Mouse (Mus musculus): Measurements from ENCODE around the gene Clec3a. TPM values are rescaled to one million over a fixed set of nuclear protein-coding genes. Genes with fewer than 3 reads are reported as not detected.

The Clec3a gene
- total RNA-seq (2014; fragmentation: Nextera tagmentation) (not detected in 2 replicates), total RNA-seq (2017) (not detected in 2 replicates), polyA plus RNA-seq (2012) (not detected in 2 replicates)

- ATAC-seq (ENCODE audit: extremely low read depth, insufficient number of reproducible peaks, low FRiP score, poor library complexity, severe bottlenecking): no peak
- TF ChIP-seq POLR2AphosphoS5 (IDR thresholded peaks at IDR 0.05; ENCODE audit: insufficient replicate concordance, low read depth, low read length) (no peak), CTCF (IDR thresholded peaks at IDR 0.05; ENCODE audit: low read depth, low read length) (no peak), TAL1 (conservative IDR thresholded peaks at IDR 0.05; ENCODE audit: low read depth, low read length) (no peak), GATA1 (IDR thresholded peaks at IDR 0.05; ENCODE audit: borderline replicate concordance, low read length) (no peak), GATA2 (IDR thresholded peaks at IDR 0.05; ENCODE audit: borderline replicate concordance, low read depth, low read length) (no peak)
- no peak within 1 kb of the TSS for H3K4me3 ChIP-seq (ENCODE audit: low read depth, low read length)
These were observed at the start of gene Clec3a for GRCm38 (mm10) chr8:114417786-114418185. TSS of gene Clec3a (plus strand) at chr8:114418086.

GRCm38 (mm10) chr8:114369038-114369976 lies 48.6 kb upstream of the Clec3a start:
- no peak for ATAC-seq (ENCODE audit: extremely low read depth, insufficient number of reproducible peaks, low FRiP score, poor library complexity, severe bottlenecking)
- no peak overlapping the region for H3K4me3 ChIP-seq (ENCODE audit: low read depth, low read length)

More at GRCm38 (mm10) chr8:114417786-114418185, at the start of gene Clec3a:
- no peaks in the 10 kb centered on the region for H3K4me1 ChIP-seq (ENCODE audit: insufficient read depth, low read depth, low read length)
- H3K9me3 ChIP-seq (replicated peaks): peaks cover 21% of the 10 kb centered on the region
- DNase-seq (ENCODE audit: low spot score): no peak
- H3K36me3 ChIP-seq (replicated peaks): no peaks in the 10 kb centered on the region
- no peaks in the 10 kb centered on the region for H3K27me3 ChIP-seq (ENCODE audit: insufficient read depth, low read length)

GRCm38 (mm10) chr8:114374390-114374789 lies 43.5 kb upstream of the Clec3a start:
- H3K27me3 ChIP-seq (ENCODE audit: insufficient read depth, low read length): no peaks in the 10 kb centered on the region
- no peak for DNase-seq (ENCODE audit: low spot score)
- TF ChIP-seq CTCF (IDR thresholded peaks at IDR 0.05; ENCODE audit: low read depth, low read length) (no peak), GATA2 (IDR thresholded peaks at IDR 0.05; ENCODE audit: borderline replicate concordance, low read depth, low read length) (no peak), TAL1 (conservative IDR thresholded peaks at IDR 0.05; ENCODE audit: low read depth, low read length) (no peak), GATA1 (IDR thresholded peaks at IDR 0.05; ENCODE audit: borderline replicate concordance, low read length) (no peak), POLR2AphosphoS5 (IDR thresholded peaks at IDR 0.05; ENCODE audit: insufficient replicate concordance, low read depth, low read length) (no peak)
- no peaks in the 10 kb centered on the region for H3K4me1 ChIP-seq (ENCODE audit: insufficient read depth, low read depth, low read length)
- H3K9me3 ChIP-seq (replicated peaks): peaks cover 51% of the 10 kb centered on the region
- no peak overlapping the region for H3K4me3 ChIP-seq (ENCODE audit: low read depth, low read length)
- no peaks in the 10 kb centered on the region for H3K36me3 ChIP-seq (replicated peaks)
- no peak for ATAC-seq (ENCODE audit: extremely low read depth, insufficient number of reproducible peaks, low FRiP score, poor library complexity, severe bottlenecking)

More at GRCm38 (mm10) chr8:114369038-114369976, 48.6 kb upstream of the Clec3a start:
- peaks cover 68% of the 10 kb centered on the region for H3K9me3 ChIP-seq (replicated peaks)
- TF ChIP-seq CTCF (IDR thresholded peaks at IDR 0.05; ENCODE audit: low read depth, low read length): no peak
- no peak for TF ChIP-seq GATA1 (IDR thresholded peaks at IDR 0.05; ENCODE audit: borderline replicate concordance, low read length)
- H3K36me3 ChIP-seq (replicated peaks): no peaks in the 10 kb centered on the region
- no peak for DNase-seq (ENCODE audit: low spot score)
- H3K4me1 ChIP-seq (ENCODE audit: insufficient read depth, low read depth, low read length): no peaks in the 10 kb centered on the region
- no peaks in the 10 kb centered on the region for H3K27me3 ChIP-seq (ENCODE audit: insufficient read depth, low read length)

- TF ChIP-seq GATA1 (IDR thresholded peaks at IDR 0.05; ENCODE audit: borderline replicate concordance, low read length) (no peak), TAL1 (conservative IDR thresholded peaks at IDR 0.05; ENCODE audit: low read depth, low read length) (no peak), POLR2AphosphoS5 (IDR thresholded peaks at IDR 0.05; ENCODE audit: insufficient replicate concordance, low read depth, low read length) (no peak), CTCF (IDR thresholded peaks at IDR 0.05; ENCODE audit: low read depth, low read length) (no peak), GATA2 (IDR thresholded peaks at IDR 0.05; ENCODE audit: borderline replicate concordance, low read depth, low read length) (no peak)
- Histone ChIP-seq H3K9me3 (replicated peaks) (peaks cover 26% of the 10 kb centered on the region), H3K27me3 (ENCODE audit: insufficient read depth, low read length) (no peaks in the 10 kb centered on the region), H3K4me1 (ENCODE audit: insufficient read depth, low read depth, low read length) (no peaks in the 10 kb centered on the region), H3K36me3 (replicated peaks) (no peaks in the 10 kb centered on the region), H3K4me3 (ENCODE audit: low read depth, low read length) (no peak overlapping the region)
- ATAC-seq (ENCODE audit: extremely low read depth, insufficient number of reproducible peaks, low FRiP score, poor library complexity, severe bottlenecking): no peak
- no peak for DNase-seq (ENCODE audit: low spot score)
These were observed 33.7 kb upstream of the Clec3a start for GRCm38 (mm10) chr8:114384189-114384588.

- H3K9me3 ChIP-seq (replicated peaks): peaks cover 17% of the 10 kb centered on the region
- TF ChIP-seq GATA2 (IDR thresholded peaks at IDR 0.05; ENCODE audit: borderline replicate concordance, low read depth, low read length) (no peak), POLR2AphosphoS5 (IDR thresholded peaks at IDR 0.05; ENCODE audit: insufficient replicate concordance, low read depth, low read length) (no peak), CTCF (IDR thresholded peaks at IDR 0.05; ENCODE audit: low read depth, low read length) (no peak), TAL1 (conservative IDR thresholded peaks at IDR 0.05; ENCODE audit: low read depth, low read length) (no peak), GATA1 (IDR thresholded peaks at IDR 0.05; ENCODE audit: borderline replicate concordance, low read length) (no peak)
- H3K36me3 ChIP-seq (replicated peaks): no peaks in the 10 kb centered on the region
- H3K27me3 ChIP-seq (ENCODE audit: insufficient read depth, low read length): no peaks in the 10 kb centered on the region
- no peak for DNase-seq (ENCODE audit: low spot score)
- H3K4me1 ChIP-seq (ENCODE audit: insufficient read depth, low read depth, low read length): no peaks in the 10 kb centered on the region
- H3K4me3 ChIP-seq (ENCODE audit: low read depth, low read length): no peak overlapping the region
- ATAC-seq (ENCODE audit: extremely low read depth, insufficient number of reproducible peaks, low FRiP score, poor library complexity, severe bottlenecking): no peak
These were observed 30.4 kb upstream of the Clec3a start for GRCm38 (mm10) chr8:114387494-114387893.

GRCm38 (mm10) chr8:114390465-114391254 lies 27.2 kb upstream of the Clec3a start:
- Histone ChIP-seq H3K4me1 (ENCODE audit: insufficient read depth, low read depth, low read length) (no peaks in the 10 kb centered on the region), H3K9me3 (replicated peaks) (peaks cover 7% of the 10 kb centered on the region; the same call in 1 of the 2 replicates), H3K36me3 (replicated peaks) (no peaks in the 10 kb centered on the region), H3K27me3 (ENCODE audit: insufficient read depth, low read length) (no peaks in the 10 kb centered on the region), H3K4me3 (ENCODE audit: low read depth, low read length) (no peak overlapping the region)
- DNase-seq (ENCODE audit: low spot score): no peak
- TF ChIP-seq GATA1 (IDR thresholded peaks at IDR 0.05; ENCODE audit: borderline replicate concordance, low read length) (no peak), CTCF (IDR thresholded peaks at IDR 0.05; ENCODE audit: low read depth, low read length) (no peak), GATA2 (IDR thresholded peaks at IDR 0.05; ENCODE audit: borderline replicate concordance, low read depth, low read length) (no peak), POLR2AphosphoS5 (IDR thresholded peaks at IDR 0.05; ENCODE audit: insufficient replicate concordance, low read depth, low read length) (no peak), TAL1 (conservative IDR thresholded peaks at IDR 0.05; ENCODE audit: low read depth, low read length) (no peak)
- no peak for ATAC-seq (ENCODE audit: extremely low read depth, insufficient number of reproducible peaks, low FRiP score, poor library complexity, severe bottlenecking)

Data from G1E (cell line).